Mouse (Mus musculus) embryonic stem cell, embryonic (primary cell): ENCODE measurements around the gene Rhox11.
"Not testable (repeated sequence)": the region's sequence is repeated elsewhere in the genome, so short reads cannot be mapped to it uniquely, and the experiment has no call there.

Experiments
- CTCF ChIA-PET, 4 experiments: fragments of 300-600 bp in 2 of 4; fragments of 350-600 bp in 2 of 4; sonication (Branson Sonifier 250); formaldehyde crosslinking; loops; one replicate each; lab custom pipeline; 2022; ENCODE audit warnings: inconsistent platforms in 2 of 4; lab: Charles Lee
- POLR2A ChIA-PET, 4 experiments: fragments of 300-600 bp in 2 of 4; fragments of 350-600 bp in 2 of 4; sonication (Branson Sonifier 250); formaldehyde crosslinking; loops; one replicate each; lab custom pipeline; 2022; ENCODE audit warnings: antibody characterized with exemption in 4 of 4, inconsistent platforms in 1 of 4; lab: Charles Lee

The Rhox11 gene

GRCm38 (mm10) chrX:38085041-38085440, at the start of gene Rhox11:
Gene Rhox11 (minus strand): TSS chrX:38085141.
- ChIA-PET CTCF (interaction anchor here in 2 of 4 experiments (0.6 to 1.7 kb wide), 5 partner anchors 15 to 164 kb away, joined by 3 to 7 read pairs (median 4); no protein-coding TSS in a partner anchor), POLR2A (no interaction called here)

- CTCF ChIA-PET = no interaction called here
- POLR2A ChIA-PET = no interaction called here
Measured at GRCm38 (mm10) chrX:38121478-38121877, 36.5 kb upstream of the Rhox11 start.

- POLR2A ChIA-PET = no interaction called here
- CTCF ChIA-PET = no interaction called here
Measured at GRCm38 (mm10) chrX:38120982-38121381, 36.0 kb upstream of the Rhox11 start, which contains the start of gene Rhox13. Gene Rhox13 (plus strand): TSS chrX:38121219.

DNA sequence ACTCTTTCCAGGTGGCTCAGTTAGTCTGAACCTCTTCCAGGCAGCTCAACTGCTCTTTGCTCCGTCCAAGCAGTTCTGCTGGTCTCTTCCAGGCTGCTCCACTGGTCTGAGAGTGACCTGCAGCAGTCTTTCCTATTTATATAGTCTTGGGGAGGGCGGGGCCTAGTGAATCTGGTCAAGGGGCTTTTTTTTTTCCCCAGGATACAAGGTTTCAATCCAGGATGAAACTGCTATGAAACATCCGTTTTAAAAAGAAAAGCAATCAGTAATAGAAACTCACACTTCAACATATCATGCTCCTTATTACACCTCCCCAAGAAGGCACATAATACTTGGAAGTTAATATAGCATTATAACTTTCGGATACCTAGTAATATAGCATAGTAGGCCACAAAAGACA, 25.9 kb upstream of the Rhox11 start, which contains the start of gene Rhox12:
Gene Rhox12 (minus strand): TSS at position 101 of the 400 bp plus-strand sequence.
- POLR2A ChIA-PET = no interaction called here

DNA sequence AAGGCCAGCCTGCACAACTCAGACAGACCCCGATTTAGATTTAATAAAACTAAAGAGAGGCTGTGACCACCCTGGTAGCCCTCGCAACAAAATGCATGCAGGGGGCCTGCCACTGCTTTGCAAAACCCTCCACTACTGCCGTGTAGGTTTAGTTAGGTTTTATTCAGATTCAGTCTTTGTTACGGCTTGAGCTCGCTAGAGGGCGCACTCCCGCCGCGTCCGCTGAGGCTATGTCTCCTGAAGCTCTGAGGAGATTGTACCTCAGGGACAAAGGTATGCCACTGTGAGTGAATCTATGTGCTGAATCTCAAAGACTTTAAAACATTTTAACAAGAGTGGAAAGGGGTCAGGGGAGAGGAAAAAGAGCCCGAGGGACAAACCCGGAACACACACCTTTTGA, 715 bp downstream of the Rhox11 start:
- POLR2A ChIA-PET = interaction anchor here in 1 of 4 experiments (0.6 kb wide), 1 partner anchor 314 kb away, joined by 5 read pairs; no protein-coding TSS in a partner anchor
- CTCF ChIA-PET = interaction anchor here (0.6 to 1.7 kb wide), 23 partner anchors 10 to 292 kb away, joined by 3 to 10 read pairs (median 3); partner anchors contain the start of genes Rhox10 (in 1 of the 4) and Zbtb33 (in 1 of the 4)

More for the DNA sequence above, 25.9 kb upstream of the Rhox11 start, which contains the start of gene Rhox12:
- CTCF ChIA-PET = no interaction called here

GRCm38 (mm10) chrX:38066175-38066574, 18.8 kb downstream of the Rhox11 start, which contains the start of gene Rhox10:
Gene Rhox10 (plus strand): TSS chrX:38066475.
- ChIA-PET POLR2A (interaction anchor here in 1 of 4 experiments (0.6 kb wide), 1 partner anchor 1350 kb away, joined by 3 read pairs; no protein-coding TSS in a partner anchor), CTCF (interaction anchor here in 3 of 4 experiments (0.6 to 0.9 kb wide), 6 partner anchors 17 to 1514 kb away, joined by 3 to 8 read pairs (median 4); no protein-coding TSS in a partner anchor)

DNA sequence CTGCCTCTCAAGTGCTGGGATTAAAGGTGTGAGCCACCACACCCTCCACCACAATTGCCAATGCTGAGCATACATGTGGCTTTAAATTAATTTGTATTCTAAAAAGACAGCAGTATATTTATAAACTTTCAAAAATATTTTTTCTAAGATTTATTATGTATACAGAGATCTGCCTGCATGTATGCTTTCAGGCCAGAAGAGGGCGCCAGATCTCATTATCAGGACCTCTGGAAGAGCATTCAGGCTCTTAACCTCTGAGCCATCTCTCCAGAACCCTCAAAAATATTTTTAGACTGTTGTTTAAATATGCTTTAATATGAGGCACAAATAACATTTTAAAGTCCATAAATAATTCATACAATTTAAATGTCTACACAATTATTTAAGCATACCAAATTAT, 23.4 kb downstream of the Rhox11 start:
- POLR2A ChIA-PET = no interaction called here
- CTCF ChIA-PET = no interaction called here

GRCm38 (mm10) chrX:38043014-38043413, 41.9 kb downstream of the Rhox11 start, which contains the start of gene Btg1-ps2:
Gene Btg1-ps2 (minus strand): TSS chrX:38043114.
- CTCF ChIA-PET, POLR2A ChIA-PET: not testable (repeated sequence)

DNA sequence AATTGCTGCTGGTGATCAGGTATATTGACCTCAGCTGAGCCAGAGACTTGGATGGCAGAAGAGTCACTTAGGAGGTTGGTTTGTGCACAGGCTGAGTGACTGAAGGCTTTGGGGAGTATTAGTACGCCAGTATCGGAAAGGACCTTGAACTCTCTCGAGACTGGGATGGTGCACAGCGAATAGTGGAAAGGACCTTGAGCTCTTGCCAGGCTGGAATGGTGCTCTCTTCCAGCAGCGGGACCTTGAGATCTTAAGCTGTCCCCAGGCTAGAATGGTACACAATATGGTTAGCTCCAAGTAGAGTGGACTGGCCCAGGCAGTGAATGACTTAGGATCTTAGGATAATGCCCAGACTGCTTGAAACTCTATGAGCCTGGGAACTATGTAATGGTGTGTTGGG, 45.3 kb downstream of the Rhox11 start:
- ChIA-PET CTCF (no interaction called here), POLR2A (no interaction called here)

DNA sequence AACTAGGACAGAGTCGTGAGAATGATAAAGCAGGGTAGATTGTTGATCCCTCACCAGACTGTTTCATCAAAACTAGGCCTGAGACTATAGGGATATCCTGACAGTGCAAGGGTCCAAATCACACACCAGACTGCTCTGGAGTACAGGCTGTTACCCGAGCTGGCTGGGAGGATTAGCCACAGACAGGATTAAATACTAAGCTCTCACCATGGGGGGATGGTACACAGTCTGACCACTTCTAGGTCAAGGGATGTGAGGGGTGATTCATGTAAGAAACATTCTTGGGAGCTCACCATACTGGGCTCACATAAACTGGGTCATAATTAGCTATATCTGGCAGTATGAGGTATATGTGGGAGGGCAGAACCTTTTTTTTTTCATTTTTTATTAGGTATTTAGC, 51.1 kb downstream of the Rhox11 start:
- ChIA-PET POLR2A (no interaction called here), CTCF (no interaction called here)
